Mouse (Mus musculus): ENCODE data around the gene 3110040N11Rik.
A peak's percentile ranks its signal among the peaks of the same experiment; 100 is the strongest.
"Not testable (repeated sequence)": the region's sequence is repeated elsewhere in the genome, so short reads cannot be mapped to it uniquely, and the experiment has no call there.

3110040N11Rik gene

GRCm38 (mm10) chr7:81789095-81789757, at the start of gene 3110040N11Rik:
3110040N11Rik (minus strand) TSS chr7:81789478.
- DNase-seq (ENCODE audit: low spot score in 2 of 2): peak; percentile 59 to 70

- DNase-seq (ENCODE audit: low spot score in 2 of 2): not testable (repeated sequence)
Measured at GRCm38 (mm10) chr7:81837771-81838170, 48.5 kb upstream of the 3110040N11Rik start.

GRCm38 (mm10) chr7:81835430-81835829, 46.2 kb upstream of the 3110040N11Rik start:
- no peak for DNase-seq (ENCODE audit: low spot score in 2 of 2)

- no peak for DNase-seq (ENCODE audit: low spot score in 2 of 2)
Measured at GRCm38 (mm10) chr7:81834847-81835246, 45.6 kb upstream of the 3110040N11Rik start.

GRCm38 (mm10) chr7:81829379-81829894, 40.2 kb upstream of the 3110040N11Rik start, which contains the start of gene Btbd1:
Btbd1 (minus strand) TSS chr7:81829431.
- DNase-seq (ENCODE audit: low spot score in 2 of 2): peak; percentile 66 to 77

- peak; percentile 24 to 34 for DNase-seq (ENCODE audit: low spot score in 2 of 2)
Measured at GRCm38 (mm10) chr7:81828681-81829378, 39.6 kb upstream of the 3110040N11Rik start.

GRCm38 (mm10) chr7:81827806-81828667, 38.8 kb upstream of the 3110040N11Rik start:
- DNase-seq (ENCODE audit: low spot score in 2 of 2): no peak

GRCm38 (mm10) chr7:81825381-81825780, 36.1 kb upstream of the 3110040N11Rik start:
- no peak for DNase-seq (ENCODE audit: low spot score in 2 of 2)

- no peak for DNase-seq (ENCODE audit: low spot score in 2 of 2)
Measured at GRCm38 (mm10) chr7:81824906-81825305, 35.6 kb upstream of the 3110040N11Rik start.

- DNase-seq (ENCODE audit: low spot score in 2 of 2): no peak
Measured at GRCm38 (mm10) chr7:81806067-81806466, 16.8 kb upstream of the 3110040N11Rik start.

- no peak for DNase-seq (ENCODE audit: low spot score in 2 of 2)
Measured at GRCm38 (mm10) chr7:81788536-81788935, 742 bp downstream of the 3110040N11Rik start.

- no peak for DNase-seq (ENCODE audit: low spot score in 2 of 2)
Measured at GRCm38 (mm10) chr7:81777667-81778218, 11.5 kb downstream of the 3110040N11Rik start.

- no peak for DNase-seq (ENCODE audit: low spot score in 2 of 2)
Measured at GRCm38 (mm10) chr7:81775325-81775724, 14.0 kb downstream of the 3110040N11Rik start.

- DNase-seq (ENCODE audit: low spot score in 2 of 2): no peak
Measured at GRCm38 (mm10) chr7:81772786-81773539, 16.3 kb downstream of the 3110040N11Rik start.

GRCm38 (mm10) chr7:81763110-81763845, 26.0 kb downstream of the 3110040N11Rik start:
- peak; percentile 15 to 30 for DNase-seq (ENCODE audit: low spot score in 2 of 2)

- DNase-seq (ENCODE audit: low spot score in 2 of 2): peak; percentile 66 to 79
Measured at GRCm38 (mm10) chr7:81762180-81763109, 26.8 kb downstream of the 3110040N11Rik start, which contains the start of gene Ramac. Ramac (plus strand) TSS chr7:81762925.

- no peak for DNase-seq (ENCODE audit: low spot score in 2 of 2)
Measured at GRCm38 (mm10) chr7:81747956-81748355, 41.3 kb downstream of the 3110040N11Rik start.

- DNase-seq (ENCODE audit: low spot score in 2 of 2): no peak
Measured at GRCm38 (mm10) chr7:81744145-81744544, 45.1 kb downstream of the 3110040N11Rik start.

- no peak for DNase-seq (ENCODE audit: low spot score in 2 of 2)
Measured at GRCm38 (mm10) chr7:81740010-81740409, 49.3 kb downstream of the 3110040N11Rik start.
